14 mouse cellular contexts compared by ENCODE assay signal in genomic region chr6:6859111-6859949, GRCm38 (mm10). TPM values are rescaled to one million over a fixed set of nuclear protein-coding genes. Genes with fewer than 3 reads are reported as not detected.
DNase-seq lines count a peak whose midpoint lies in the region; ATAC-seq and TF ChIP-seq lines count a peak whose summit lies in the region.
"Had no signal": no experiment of that assay in that cellular context is flagged by ENCODE, and none has a peak within 500 bp of the region (broad histone marks: within the 10 kb centered on the region; RNA-seq: fewer than 3 reads in every experiment).

No protein-coding gene starts in this region.

- no peaks in the 10 kb centered on the region for H3K36me3 ChIP-seq in heart, embryonic 10.5 days
- H3K36me3 ChIP-seq in heart, adult 2 months (ENCODE audit: control insufficient read depth, insufficient read depth, low read length): no peaks in the 10 kb centered on the region
- no peaks in the 10 kb centered on the region for H3K36me3 ChIP-seq in midbrain, embryonic 10.5 days
- H3K36me3 ChIP-seq in midbrain, postnatal 0 days (ENCODE audit: insufficient read depth, low read length): no peaks in the 10 kb centered on the region
- no peaks in the 10 kb centered on the region for H3K36me3 ChIP-seq in forebrain, embryonic 15.5 days
- no peaks in the 10 kb centered on the region for H3K36me3 ChIP-seq in midbrain, embryonic 16.5 days (ENCODE audit: control insufficient read depth, insufficient read depth, low read length)
- no peaks in the 10 kb centered on the region for H3K36me3 ChIP-seq in stomach, postnatal 0 days (ENCODE audit: control insufficient read depth, insufficient read depth, low read length)
- H3K36me3 ChIP-seq: lung, embryonic 15.5 days; neural tube, embryonic 13.5 days had no signal

- no peak for DNase-seq in heart, embryonic 10.5 days (ENCODE audit: low spot score)
- DNase-seq in heart, adult 2 months: no peak
- DNase-seq in midbrain, embryonic 10.5 days (ENCODE audit: low spot score): peak; percentile 27
- no peak for DNase-seq in midbrain, postnatal 0 days (ENCODE audit: low spot score)
- DNase-seq in spleen, postnatal 4 days (ENCODE audit: low spot score in 2 of 2): no peak
- DNase-seq in stomach, postnatal 0 days (ENCODE audit: low spot score): no peak
- DNase-seq: cerebellum, adult 9-10 months had no signal

- peak overlapping the region; percentile 41 for H3K4me3 ChIP-seq in heart, embryonic 10.5 days
- H3K4me3 ChIP-seq in heart, adult 2 months: no peak overlapping the region
- H3K4me3 ChIP-seq in midbrain, embryonic 10.5 days: peak overlapping the region; percentile 24; the same call in 1 of the 2 replicates
- H3K4me3 ChIP-seq in midbrain, postnatal 0 days (ENCODE audit: low read depth, low read length): no peak overlapping the region
- H3K4me3 ChIP-seq in forebrain, embryonic 15.5 days: peak overlapping the region; percentile 45
- H3K4me3 ChIP-seq in midbrain, embryonic 16.5 days (ENCODE audit: low read depth, low read length): peak overlapping the region; percentile 23
- no peak overlapping the region for H3K4me3 ChIP-seq in stomach, postnatal 0 days (ENCODE audit: low read depth, low read length)
- H3K4me3 ChIP-seq: lung, embryonic 15.5 days had no signal

- no peak overlapping the region for H3K27ac ChIP-seq in heart, embryonic 10.5 days
- no peak overlapping the region for H3K27ac ChIP-seq in heart, adult 2 months
- no peak overlapping the region for H3K27ac ChIP-seq in midbrain, embryonic 10.5 days (replicated peaks)
- no peak overlapping the region for H3K27ac ChIP-seq in midbrain, postnatal 0 days (ENCODE audit: low read depth, low read length)
- peak overlapping the region; percentile 94 for H3K27ac ChIP-seq in forebrain, embryonic 15.5 days (replicated peaks)
- H3K27ac ChIP-seq in midbrain, embryonic 16.5 days (ENCODE audit: low read length): peak overlapping the region; percentile 70
- no peak overlapping the region for H3K27ac ChIP-seq in stomach, postnatal 0 days (replicated peaks)
- H3K27ac ChIP-seq: lung, embryonic 15.5 days; neural tube, embryonic 13.5 days had no signal

- H3K79me2 ChIP-seq in heart, adult 2 months (replicated peaks; ENCODE audit: control insufficient read depth, insufficient read depth, low read length): no peaks in the 10 kb centered on the region

- intact Hi-C loops in heart, adult 2 months (cut with DNase I): loop anchor here (10.0 kb wide), 1 partner anchor 165 kb away; no protein-coding TSS in a partner anchor

- H3K4me2 ChIP-seq in midbrain, postnatal 0 days (ENCODE audit: low read depth, low read length, poor library complexity, severe bottlenecking): no peak overlapping the region
- peak overlapping the region; percentile 45 for H3K4me2 ChIP-seq in forebrain, embryonic 15.5 days (replicated peaks)
- H3K4me2 ChIP-seq in midbrain, embryonic 16.5 days (ENCODE audit: low read length): peak overlapping the region; percentile 21; the same call in 1 of the 2 replicates
- no peak overlapping the region for H3K4me2 ChIP-seq in stomach, postnatal 0 days (replicated peaks; ENCODE audit: low read depth)
- H3K4me2 ChIP-seq: lung, embryonic 15.5 days; neural tube, embryonic 13.5 days had no signal

- ATAC-seq in midbrain, postnatal 0 days (ENCODE audit: low FRiP score): no peak
- no peak for ATAC-seq in forebrain, embryonic 15.5 days (replicated peaks)
- no peak for ATAC-seq in midbrain, embryonic 16.5 days
- no peak for ATAC-seq in stomach, postnatal 0 days (ENCODE audit: low FRiP score, low TSS enrichment)

- 1% methylated on average over 19 of the region's 19 CpGs for WGBS in heart, embryonic 10.5 days
- WGBS in heart, adult 2 months: 9% methylated on average over 19 of the region's 19 CpGs
- WGBS in midbrain, embryonic 10.5 days: under 1% methylated on average over 19 of the region's 19 CpGs
- 2% methylated on average over 19 of the region's 19 CpGs for WGBS in midbrain, postnatal 0 days
- under 1% methylated on average over 19 of the region's 19 CpGs for WGBS in forebrain, embryonic 15.5 days
- WGBS in midbrain, embryonic 16.5 days: under 1% methylated on average over 19 of the region's 19 CpGs
- 4% methylated on average over 19 of the region's 19 CpGs for WGBS in stomach, postnatal 0 days

- peaks cover 99% of the 10 kb centered on the region for H3K27me3 ChIP-seq in heart, embryonic 10.5 days (ENCODE audit: insufficient read depth, poor library complexity, severe bottlenecking)
- peaks cover 40% of the 10 kb centered on the region for H3K27me3 ChIP-seq in heart, adult 2 months (ENCODE audit: control insufficient read depth, insufficient read depth, low read length)
- H3K27me3 ChIP-seq in midbrain, embryonic 10.5 days (ENCODE audit: low read depth, poor library complexity, severe bottlenecking): peaks cover 100% of the 10 kb centered on the region
- H3K27me3 ChIP-seq in midbrain, postnatal 0 days (ENCODE audit: insufficient read depth, low read length): peaks cover 79% of the 10 kb centered on the region
- peaks cover 53% of the 10 kb centered on the region for H3K27me3 ChIP-seq in forebrain, embryonic 15.5 days
- peaks cover 48% of the 10 kb centered on the region for H3K27me3 ChIP-seq in midbrain, embryonic 16.5 days (ENCODE audit: control insufficient read depth, insufficient read depth, low read depth, low read length)
- H3K27me3 ChIP-seq in stomach, postnatal 0 days (ENCODE audit: control insufficient read depth, insufficient read depth, low read length): peaks cover 51% of the 10 kb centered on the region

- no peak for TF ChIP-seq CTCF in heart, adult 2 months (IDR thresholded peaks at IDR 0.05)
- TF ChIP-seq CTCF in midbrain, postnatal 0 days (IDR thresholded peaks at IDR 0.05): no peak
- TF ChIP-seq CTCF in stomach, postnatal 0 days (IDR thresholded peaks at IDR 0.05; ENCODE audit: low read depth): no peak

- H3K4me1 ChIP-seq in heart, embryonic 10.5 days: peaks cover 21% of the 10 kb centered on the region
- H3K4me1 ChIP-seq in heart, adult 2 months (ENCODE audit: control insufficient read depth, insufficient read depth, low read length): peaks cover 2% of the 10 kb centered on the region
- peaks cover 44% of the 10 kb centered on the region for H3K4me1 ChIP-seq in midbrain, embryonic 10.5 days
- no peaks in the 10 kb centered on the region for H3K4me1 ChIP-seq in midbrain, postnatal 0 days (ENCODE audit: insufficient read depth, low read length)
- H3K4me1 ChIP-seq in forebrain, embryonic 15.5 days: peaks cover 48% of the 10 kb centered on the region
- peaks cover 9% of the 10 kb centered on the region; the same call in 1 of the 2 replicates for H3K4me1 ChIP-seq in midbrain, embryonic 16.5 days (ENCODE audit: control insufficient read depth, insufficient read depth, low read length)
- H3K4me1 ChIP-seq in stomach, postnatal 0 days (replicated peaks; ENCODE audit: control insufficient read depth, insufficient read depth): no peaks in the 10 kb centered on the region; the same call in 1 of the 2 replicates

- H3K9ac ChIP-seq in heart, adult 2 months (ENCODE audit: low read depth, low read length): no peak overlapping the region
- no peak overlapping the region for H3K9ac ChIP-seq in midbrain, postnatal 0 days (replicated peaks; ENCODE audit: low read length, poor library complexity, severe bottlenecking)
- H3K9ac ChIP-seq in forebrain, embryonic 15.5 days (replicated peaks): peak overlapping the region; percentile 64
- H3K9ac ChIP-seq in midbrain, embryonic 16.5 days (ENCODE audit: low read depth, low read length): no peak overlapping the region
- no peak overlapping the region for H3K9ac ChIP-seq in stomach, postnatal 0 days (ENCODE audit: low read length)
- H3K9ac ChIP-seq: lung, embryonic 15.5 days; neural tube, embryonic 13.5 days had no signal

- no peak for TF ChIP-seq POLR2A in heart, adult 2 months (IDR thresholded peaks at IDR 0.05; ENCODE audit: insufficient read depth, low read depth, low read length)

- H3K9me3 ChIP-seq in heart, embryonic 10.5 days: no peaks in the 10 kb centered on the region
- H3K9me3 ChIP-seq in midbrain, embryonic 10.5 days (replicated peaks): no peaks in the 10 kb centered on the region
- no peaks in the 10 kb centered on the region for H3K9me3 ChIP-seq in midbrain, postnatal 0 days (ENCODE audit: low read length)
- no peaks in the 10 kb centered on the region for H3K9me3 ChIP-seq in forebrain, embryonic 15.5 days
- no peaks in the 10 kb centered on the region for H3K9me3 ChIP-seq in midbrain, embryonic 16.5 days (replicated peaks; ENCODE audit: control insufficient read depth, low read length, poor library complexity, severe bottlenecking)
- H3K9me3 ChIP-seq in stomach, postnatal 0 days (ENCODE audit: control insufficient read depth, low read length): no peaks in the 10 kb centered on the region
- H3K9me3 ChIP-seq: lung, embryonic 15.5 days; neural tube, embryonic 13.5 days had no signal

- TF ChIP-seq EP300 in heart, adult 2 months (IDR thresholded peaks at IDR 0.05; ENCODE audit: insufficient read depth, low read depth, low read length): no peak
- TF ChIP-seq EP300 in stomach, postnatal 0 days (optimal IDR thresholded peaks at IDR 0.05): no peak

RNA-seq across cellular contexts. Expression of gene Dlx6, which starts 3.8 kb away (rescaled TPM):
- 0.23 and 0.57 TPM in 2 replicates for polyA plus RNA-seq in heart, embryonic 10.5 days (2016; fragmentation: Nextera tagmentation; extraction: Ambion mirVana)
- not detected for total RNA-seq in heart, adult 2 months (2021)
- not detected in 2 replicates for polyA plus RNA-seq in heart, adult 2 months (2012; rRNA removed)
- polyA plus RNA-seq in midbrain, embryonic 10.5 days (2016; fragmentation: Nextera tagmentation; extraction: Ambion mirVana): 0.48 and 0.79 TPM in 2 replicates
- 0.57 and 1.5 TPM in 2 replicates for total RNA-seq in midbrain, postnatal 0 days (2014; rRNA removed)
- 0.81 and 1.1 TPM in 2 replicates for polyA plus RNA-seq in midbrain, postnatal 0 days (2015; fragmentation: Nextera tagmentation; extraction: Ambion mirVana)
- polyA plus RNA-seq in forebrain, embryonic 15.5 days (2015; fragmentation: Nextera tagmentation; extraction: Ambion mirVana): 13.2 and 14.7 TPM in 2 replicates
- 1.3 and 3.0 TPM in 2 replicates for polyA plus RNA-seq in midbrain, embryonic 16.5 days (2015; fragmentation: Nextera tagmentation; extraction: Ambion mirVana)
- polyA plus RNA-seq in stomach, postnatal 0 days (2015; fragmentation: Nextera tagmentation; extraction: Ambion mirVana): 0.12 TPM in 1 of 2 replicates, not detected in the other
- total RNA-seq: adrenal gland, adult 18-20 months; gastrocnemius, adult 8-10 months had no signal
- polyA plus RNA-seq: large intestine, adult 2 months; lung, embryonic 15.5 days; neural tube, embryonic 13.5 days had no signal

RNA-seq across cellular contexts. Expression of gene Dlx5, which starts 22.6 kb away (rescaled TPM):
- polyA plus RNA-seq in heart, embryonic 10.5 days (2016; fragmentation: Nextera tagmentation; extraction: Ambion mirVana): 4.0 and 8.9 TPM in 2 replicates
- total RNA-seq in heart, adult 2 months (2021): under 1 TPM in 1 of 2 experiments, not detected in 1; 0.34 TPM
- 0.14 TPM in 1 of 2 replicates, not detected in the other for polyA plus RNA-seq in heart, adult 2 months (2012; rRNA removed)
- 4.5 and 8.9 TPM in 2 replicates for polyA plus RNA-seq in midbrain, embryonic 10.5 days (2016; fragmentation: Nextera tagmentation; extraction: Ambion mirVana)
- 0.49 and 0.76 TPM in 2 replicates for total RNA-seq in midbrain, postnatal 0 days (2014; rRNA removed)
- polyA plus RNA-seq in midbrain, postnatal 0 days (2015; fragmentation: Nextera tagmentation; extraction: Ambion mirVana): 3.3 and 6.7 TPM in 2 replicates
- polyA plus RNA-seq in forebrain, embryonic 15.5 days (2015; fragmentation: Nextera tagmentation; extraction: Ambion mirVana): 81.5 and 84.7 TPM in 2 replicates
- 9.7 and 20.7 TPM in 2 replicates for polyA plus RNA-seq in midbrain, embryonic 16.5 days (2015; fragmentation: Nextera tagmentation; extraction: Ambion mirVana)
- polyA plus RNA-seq in stomach, postnatal 0 days (2015; fragmentation: Nextera tagmentation; extraction: Ambion mirVana): 6.2 and 7.1 TPM in 2 replicates
- total RNA-seq: gastrocnemius, adult 8-10 months had no signal

Comparison
In these comparisons a context has a peak if more than half of its experiments do, and no peak if none do; other contexts are left out.
1. H3K27ac ChIP-seq: peak in forebrain, embryonic 15.5 days (single experiment) and midbrain, embryonic 16.5 days (single experiment); none in heart, embryonic 10.5 days (single experiment), heart, adult 2 months (single experiment), midbrain, embryonic 10.5 days (single experiment), midbrain, postnatal 0 days (single experiment) and stomach, postnatal 0 days (single experiment).
2. H3K4me3 ChIP-seq: peak in heart, embryonic 10.5 days (single experiment), midbrain, embryonic 10.5 days (single experiment), forebrain, embryonic 15.5 days (single experiment) and midbrain, embryonic 16.5 days (single experiment); none in heart, adult 2 months (single experiment), midbrain, postnatal 0 days (single experiment) and stomach, postnatal 0 days (single experiment).
3. H3K4me2 ChIP-seq: peak in forebrain, embryonic 15.5 days (single experiment) and midbrain, embryonic 16.5 days (single experiment); none in midbrain, postnatal 0 days (single experiment) and stomach, postnatal 0 days (single experiment).